Mouse (Mus musculus) liver, embryonic 14.5 days (tissue): ENCODE results near the gene Foxn3.

ENCODE experiments used
- CTCF ChIP-seq: IDR thresholded peaks from 2 replicates; pipeline ENCODE4 v1.5.1; 2016; ENCODE audit warnings: antibody characterized with exemption, low read depth, control low read depth
- EP300 ChIP-seq: IDR thresholded peaks from 2 replicates; pipeline ENCODE4 v1.6.1; 2016; ENCODE audit warnings: antibody characterized with exemption, low read depth

- TF ChIP-seq CTCF (no peak), EP300 (no peak)
These were observed 38.5 kb upstream of the Foxn3 start for GRCm38 (mm10) chr12:99601841-99602240.
